Mouse (Mus musculus): ENCODE results near the gene Lpin2. TPM values are rescaled to one million over a fixed set of nuclear protein-coding genes. Genes with fewer than 3 reads are reported as not detected.

The Lpin2 gene
- total RNA-seq, 2 experiments from 2014 or later = 21.7 to 31.4 TPM

GRCm38 (mm10) chr17:71196415-71196814 is 14.1 kb downstream of the Lpin2 start:
- peak; percentile 18; the same call in 1 of the 2 replicates for ATAC-seq (ENCODE audit: poor library complexity, severe bottlenecking)

DNA sequence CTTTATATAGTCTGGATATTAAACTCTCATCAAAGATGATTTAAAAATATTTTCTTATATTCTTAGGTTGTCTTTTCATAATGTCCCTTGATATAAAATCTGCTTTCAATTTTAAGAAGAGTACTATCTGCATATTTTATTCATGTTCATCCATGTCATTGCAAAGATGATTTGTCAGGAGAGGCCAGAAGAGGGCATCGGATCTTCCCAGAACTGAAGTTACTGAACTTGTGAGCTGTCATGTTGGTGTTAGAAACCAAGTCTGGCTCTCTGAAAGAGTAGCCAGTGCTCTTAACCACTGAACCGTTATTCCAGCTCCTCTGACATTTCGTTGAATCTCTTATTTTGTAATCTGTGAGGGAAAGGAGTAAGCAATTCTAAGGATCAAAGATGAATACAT is 17.0 kb downstream of the Lpin2 start:
- ATAC-seq (ENCODE audit: poor library complexity, severe bottlenecking) = no peak

- no peak for ATAC-seq (ENCODE audit: poor library complexity, severe bottlenecking)
Measured at GRCm38 (mm10) chr17:71202136-71202535, 19.8 kb downstream of the Lpin2 start.

- ATAC-seq (ENCODE audit: poor library complexity, severe bottlenecking) = peak; percentile 47
Measured at GRCm38 (mm10) chr17:71203998-71204808, 21.8 kb downstream of the Lpin2 start.

- peak; percentile 22; the same call in 1 of the 2 replicates for ATAC-seq (ENCODE audit: poor library complexity, severe bottlenecking)
Measured at GRCm38 (mm10) chr17:71204809-71205091, 22.4 kb downstream of the Lpin2 start.

GRCm38 (mm10) chr17:71206136-71206893 is 24.0 kb downstream of the Lpin2 start:
- ATAC-seq (ENCODE audit: poor library complexity, severe bottlenecking) = no peak

- ATAC-seq (ENCODE audit: poor library complexity, severe bottlenecking) = no peak
Measured at GRCm38 (mm10) chr17:71207268-71207667, 24.9 kb downstream of the Lpin2 start.

GRCm38 (mm10) chr17:71208376-71208775 is 26.0 kb downstream of the Lpin2 start:
- ATAC-seq (ENCODE audit: poor library complexity, severe bottlenecking) = no peak

DNA sequence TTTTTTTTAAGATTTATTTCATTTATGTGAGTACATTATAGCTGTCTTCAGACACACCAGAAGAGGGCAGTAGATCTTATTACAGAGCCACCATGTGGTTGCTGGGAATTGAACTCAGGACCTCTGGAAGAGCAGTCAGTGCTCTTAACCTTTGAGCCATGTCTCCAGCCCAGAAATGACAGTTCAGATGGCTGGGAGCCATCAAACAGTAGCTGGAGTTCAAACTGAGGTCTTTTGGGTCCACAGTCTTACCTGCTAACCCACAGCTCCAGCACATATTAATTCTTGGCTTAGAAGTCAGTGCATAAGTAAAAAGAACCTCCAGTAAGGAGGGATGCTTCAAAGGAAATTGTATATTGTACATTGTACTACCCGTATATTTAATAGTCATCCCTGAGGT is 26.6 kb downstream of the Lpin2 start:
- no peak for ATAC-seq (ENCODE audit: poor library complexity, severe bottlenecking)

- ATAC-seq (ENCODE audit: poor library complexity, severe bottlenecking) = no peak
Measured at GRCm38 (mm10) chr17:71209936-71210335, 27.6 kb downstream of the Lpin2 start.

GRCm38 (mm10) chr17:71211962-71212646 is 29.7 kb downstream of the Lpin2 start:
- no peak for ATAC-seq (ENCODE audit: poor library complexity, severe bottlenecking)

- ATAC-seq (ENCODE audit: poor library complexity, severe bottlenecking) = no peak
Measured at GRCm38 (mm10) chr17:71213666-71214065, 31.3 kb downstream of the Lpin2 start.

DNA sequence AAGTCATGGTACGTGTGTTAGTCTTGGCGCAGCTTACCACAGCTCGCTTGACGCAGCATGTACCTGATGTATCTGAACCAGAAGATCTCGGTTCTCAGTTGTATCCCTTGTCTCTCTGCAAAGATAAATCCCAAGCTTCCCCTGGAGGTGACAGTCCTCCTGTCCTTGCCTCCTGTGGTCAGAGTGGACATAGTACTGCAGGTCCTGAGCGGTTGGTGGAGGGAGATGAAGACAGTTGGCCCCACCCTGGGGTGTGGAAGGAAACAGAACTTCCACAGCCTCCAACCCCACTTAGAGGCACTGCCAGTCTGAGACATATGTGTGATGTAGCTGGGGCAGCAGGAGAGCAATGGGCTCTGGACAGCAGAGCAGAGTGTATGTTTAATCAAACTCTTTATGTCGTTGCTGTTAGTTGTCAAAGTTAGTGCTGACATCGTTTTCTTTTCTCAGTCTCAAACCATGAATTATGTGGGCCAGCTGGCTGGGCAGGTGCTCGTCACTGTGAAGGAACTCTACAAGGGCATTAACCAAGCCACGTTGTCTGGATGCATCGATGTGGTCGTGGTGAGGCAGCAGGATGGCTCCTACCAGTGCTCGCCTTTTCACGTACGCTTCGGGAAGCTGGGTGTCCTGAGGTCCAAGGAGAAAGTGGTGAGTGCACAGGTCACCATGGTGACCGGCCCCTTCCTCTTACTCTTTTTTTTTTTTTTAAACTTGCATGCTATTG is 32.3 kb downstream of the Lpin2 start:
- ATAC-seq (ENCODE audit: poor library complexity, severe bottlenecking) = peak; percentile 56

GRCm38 (mm10) chr17:71215241-71215839 is 33.0 kb downstream of the Lpin2 start:
- ATAC-seq (ENCODE audit: poor library complexity, severe bottlenecking) = peak; percentile 3; the same call in 1 of the 2 replicates

- ATAC-seq (ENCODE audit: poor library complexity, severe bottlenecking) = no peak
Measured at GRCm38 (mm10) chr17:71216263-71216662, 33.9 kb downstream of the Lpin2 start.

GRCm38 (mm10) chr17:71217111-71217685 is 34.8 kb downstream of the Lpin2 start:
- ATAC-seq (ENCODE audit: poor library complexity, severe bottlenecking) = no peak

- peak; percentile 32; the same call in 1 of the 2 replicates for ATAC-seq (ENCODE audit: poor library complexity, severe bottlenecking)
Measured at GRCm38 (mm10) chr17:71221383-71221782, 39.0 kb downstream of the Lpin2 start.

- ATAC-seq (ENCODE audit: poor library complexity, severe bottlenecking) = peak; percentile 53; the same call in 1 of the 2 replicates
Measured at GRCm38 (mm10) chr17:71223676-71224075, 41.3 kb downstream of the Lpin2 start.

- ATAC-seq (ENCODE audit: poor library complexity, severe bottlenecking) = peak; percentile 46
Measured at GRCm38 (mm10) chr17:71224521-71224920, 42.2 kb downstream of the Lpin2 start.

DNA sequence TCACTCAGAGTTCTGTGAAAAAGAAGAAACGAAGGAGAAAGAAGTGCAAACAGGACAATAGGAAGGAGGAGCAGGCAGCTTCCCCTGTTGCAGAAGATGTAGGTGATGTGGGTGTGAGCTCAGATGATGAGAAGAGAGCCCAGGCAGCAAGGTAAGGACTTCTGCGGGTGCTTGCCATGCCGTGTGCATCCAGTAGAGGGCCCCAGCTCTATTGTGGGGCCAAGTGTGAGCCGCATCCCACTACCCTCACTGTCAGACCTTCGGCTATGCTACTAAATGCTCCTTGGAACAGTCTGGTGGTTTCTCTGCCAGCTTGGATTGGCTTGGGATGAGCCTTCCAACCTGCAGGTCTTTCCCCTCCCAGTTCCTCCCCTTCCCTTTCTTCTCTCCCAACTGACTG is 42.7 kb downstream of the Lpin2 start:
- ATAC-seq (ENCODE audit: poor library complexity, severe bottlenecking) = peak; percentile 75

Measured in megakaryocyte, adult 5-6 weeks (primary cell).